Mouse (Mus musculus) hindbrain, embryonic 16.5 days (tissue): ENCODE results near the gene Yipf4. TPM values are rescaled to one million over a fixed set of nuclear protein-coding genes. Genes with fewer than 3 reads are reported as not detected.
A peak's percentile ranks its signal among the peaks of the same experiment; 100 is the strongest.

Source experiments
- ATAC-seq: fragments of 200-750 bp; cut with Nextera tagmentation; 2 replicates; pipeline ENCODE4 v1.8.0; 2017; ENCODE audit warnings: moderate TSS enrichment, moderate library complexity
- H3K27ac ChIP-seq: fragments of 300-500 bp; sonication (generic); 2 replicates; pipeline ENCODE4 v1.5.1; 2014; ENCODE audit warnings: low read depth, mild to moderate bottlenecking, control low read depth, low read length, moderate library complexity
- H3K27me3 ChIP-seq: fragments of 300-500 bp; sonication (generic); replicated peaks from 2 replicates; pipeline ENCODE4 v1.6.1; 2014; ENCODE audit warnings: low read length; ENCODE audit not compliant: control insufficient read depth, insufficient read depth
- H3K36me3 ChIP-seq: fragments of 300-500 bp; sonication (generic); 2 replicates; pipeline ENCODE4 v1.6.1; 2014; ENCODE audit warnings: mild to moderate bottlenecking, low read length, moderate library complexity, mixed read lengths; ENCODE audit not compliant: control insufficient read depth, insufficient read depth
- H3K4me1 ChIP-seq: fragments of 300-500 bp; sonication (generic); 2 replicates; pipeline ENCODE4 v1.6.1; 2014; ENCODE audit warnings: low read depth, low read length; ENCODE audit not compliant: control insufficient read depth, insufficient read depth
- H3K4me2 ChIP-seq: fragments of 300-500 bp; sonication (generic); 2 replicates; pipeline ENCODE4 v1.6.1; 2014; ENCODE audit warnings: mild to moderate bottlenecking, low read length, control low read depth, moderate library complexity
- H3K4me3 ChIP-seq: fragments of 300-500 bp; sonication (generic); 2 replicates; pipeline ENCODE4 v1.5.1; 2014; ENCODE audit warnings: mild to moderate bottlenecking, low read length, control low read depth, moderate library complexity
- H3K9ac ChIP-seq: fragments of 300-500 bp; sonication (generic); 2 replicates; pipeline ENCODE4 v1.6.1; 2014; ENCODE audit warnings: low read depth, mild to moderate bottlenecking, control low read depth, low read length, moderate library complexity
- H3K9me3 ChIP-seq: fragments of 300-500 bp; sonication (generic); 2 replicates; pipeline ENCODE4 v1.6.1; 2014; ENCODE audit warnings: mild to moderate bottlenecking, low read length, moderate library complexity; ENCODE audit not compliant: control insufficient read depth
- WGBS: fragments of 180-500 bp; shearing (Covaris S2); extraction: QIAGEN DNeasy Blood & Tissue Kit; methylation state at CpG from one replicate; pipeline ENCODE4 v1.1.7; 2014; 5-methylcytosine and 5-hydroxymethylcytosine counted together
- polyA plus RNA-seq: library from polyadenylated mRNA; unstranded; fragments of >200 nt; fragmentation: Nextera tagmentation; extraction: Ambion mirVana; gene quantifications from 2 replicates; pipeline ENCODE4 v1.2.1, GENCODE M21; 2015

The Yipf4 gene
- polyA plus RNA-seq, result 44.8 and 51.3 TPM in 2 replicates

- H3K9me3 ChIP-seq, result no peaks in the 10 kb centered on the region
- peaks cover 9% of the 10 kb centered on the region; the same call in 1 of the 2 replicates for H3K36me3 ChIP-seq
- peak within 1 kb of the TSS; percentile 98 for H3K9ac ChIP-seq
- peak within 1 kb of the TSS; percentile 99 for H3K4me3 ChIP-seq
- WGBS, result 5% methylated on average over 56 of the region's 58 CpGs
- H3K4me1 ChIP-seq, result peaks cover 10% of the 10 kb centered on the region
- H3K27me3 ChIP-seq, result no peaks in the 10 kb centered on the region
- H3K27ac ChIP-seq, result peak within 1 kb of the TSS; percentile 74
- peak; percentile 100 for ATAC-seq
- peak within 1 kb of the TSS; percentile 72 for H3K4me2 ChIP-seq
Measured at GRCm38 (mm10) chr17:74489024-74489900, at the start of gene Yipf4. Gene Yipf4, plus strand, starts transcription at chr17:74489493.

- Histone ChIP-seq H3K27ac (no peak overlapping the region), H3K27me3 (no peaks in the 10 kb centered on the region), H3K36me3 (no peaks in the 10 kb centered on the region), H3K4me2 (no peak overlapping the region), H3K9ac (no peak overlapping the region), H3K4me3 (no peak overlapping the region), H3K9me3 (no peaks in the 10 kb centered on the region), H3K4me1 (no peaks in the 10 kb centered on the region)
- no peak for ATAC-seq
- 80% methylated on average over 5 of the region's 5 CpGs for WGBS
Measured at GRCm38 (mm10) chr17:74440486-74440885, 48.8 kb upstream of the Yipf4 start.

- no peaks in the 10 kb centered on the region for H3K27me3 ChIP-seq
- no peak for ATAC-seq
- no peak overlapping the region for H3K4me3 ChIP-seq
- no peak overlapping the region for H3K27ac ChIP-seq
- H3K36me3 ChIP-seq, result no peaks in the 10 kb centered on the region
- H3K9me3 ChIP-seq, result no peaks in the 10 kb centered on the region
- no peak overlapping the region for H3K4me2 ChIP-seq
- no peaks in the 10 kb centered on the region for H3K4me1 ChIP-seq
- 91% methylated on average over 10 of the region's 10 CpGs for whole genome bisulfite sequencing
- no peak overlapping the region for H3K9ac ChIP-seq
Measured at GRCm38 (mm10) chr17:74449776-74450175, 39.5 kb upstream of the Yipf4 start.

- WGBS, result 80% methylated on average over 3 of the region's 3 CpGs
- H3K9ac ChIP-seq, result no peak overlapping the region
- no peaks in the 10 kb centered on the region for H3K9me3 ChIP-seq
- H3K4me2 ChIP-seq, result no peak overlapping the region
- no peaks in the 10 kb centered on the region for H3K4me1 ChIP-seq
- H3K27ac ChIP-seq, result no peak overlapping the region
- no peaks in the 10 kb centered on the region for H3K36me3 ChIP-seq
- ATAC-seq, result no peak
- H3K27me3 ChIP-seq, result no peaks in the 10 kb centered on the region
- H3K4me3 ChIP-seq, result no peak overlapping the region
Measured at GRCm38 (mm10) chr17:74453928-74454327, 35.4 kb upstream of the Yipf4 start.

- H3K4me1 ChIP-seq, result no peaks in the 10 kb centered on the region
- H3K4me3 ChIP-seq, result no peak overlapping the region
- no peak overlapping the region for H3K9ac ChIP-seq
- H3K4me2 ChIP-seq, result no peak overlapping the region
- WGBS, result 87% methylated on average over 1 of the region's 1 CpGs
- no peak overlapping the region for H3K27ac ChIP-seq
- ATAC-seq, result no peak
- no peaks in the 10 kb centered on the region for H3K9me3 ChIP-seq
- no peaks in the 10 kb centered on the region for H3K36me3 ChIP-seq
- H3K27me3 ChIP-seq, result no peaks in the 10 kb centered on the region
Measured at GRCm38 (mm10) chr17:74454660-74455059, 34.6 kb upstream of the Yipf4 start.

- no peak overlapping the region for H3K27ac ChIP-seq
- no peak for ATAC-seq
- H3K36me3 ChIP-seq, result no peaks in the 10 kb centered on the region
- no peaks in the 10 kb centered on the region for H3K4me1 ChIP-seq
- H3K9ac ChIP-seq, result no peak overlapping the region
- no peak overlapping the region for H3K4me3 ChIP-seq
- H3K4me2 ChIP-seq, result no peak overlapping the region
- no peaks in the 10 kb centered on the region for H3K27me3 ChIP-seq
- H3K9me3 ChIP-seq, result no peaks in the 10 kb centered on the region
- 92% methylated on average over 4 of the region's 4 CpGs for WGBS
Measured at GRCm38 (mm10) chr17:74455426-74455825, 33.9 kb upstream of the Yipf4 start.

GRCm38 (mm10) chr17:74456825-74457224, 32.5 kb upstream of the Yipf4 start:
- ATAC-seq, result no peak
- no peak overlapping the region for H3K9ac ChIP-seq
- no peaks in the 10 kb centered on the region for H3K27me3 ChIP-seq
- H3K36me3 ChIP-seq, result no peaks in the 10 kb centered on the region
- no peaks in the 10 kb centered on the region for H3K4me1 ChIP-seq
- WGBS, result 93% methylated on average over 5 of the region's 5 CpGs
- no peak overlapping the region for H3K4me3 ChIP-seq
- no peak overlapping the region for H3K27ac ChIP-seq
- H3K9me3 ChIP-seq, result no peaks in the 10 kb centered on the region
- H3K4me2 ChIP-seq, result no peak overlapping the region

GRCm38 (mm10) chr17:74457972-74458677, 31.2 kb upstream of the Yipf4 start:
- no peak overlapping the region for H3K27ac ChIP-seq
- H3K9me3 ChIP-seq, result no peaks in the 10 kb centered on the region
- H3K4me1 ChIP-seq, result no peaks in the 10 kb centered on the region
- no peak for ATAC-seq
- 74% methylated on average over 10 of the region's 10 CpGs for WGBS
- H3K4me2 ChIP-seq, result no peak overlapping the region
- no peaks in the 10 kb centered on the region for H3K36me3 ChIP-seq
- H3K9ac ChIP-seq, result no peak overlapping the region
- H3K27me3 ChIP-seq, result no peaks in the 10 kb centered on the region
- H3K4me3 ChIP-seq, result no peak overlapping the region

GRCm38 (mm10) chr17:74458711-74459408, 30.4 kb upstream of the Yipf4 start, which contains the start of gene Nlrc4:
Gene Nlrc4, minus strand, starts transcription at chr17:74459142.
- Histone ChIP-seq H3K4me1 (no peaks in the 10 kb centered on the region), H3K4me3 (no peak within 1 kb of the TSS), H3K9ac (no peak within 1 kb of the TSS), H3K9me3 (no peaks in the 10 kb centered on the region), H3K27me3 (no peaks in the 10 kb centered on the region), H3K4me2 (no peak within 1 kb of the TSS), H3K27ac (no peak within 1 kb of the TSS), H3K36me3 (no peaks in the 10 kb centered on the region)
- ATAC-seq, result no peak
- WGBS, result 62% methylated on average over 8 of the region's 8 CpGs
